Mouse (Mus musculus): ENCODE results near the gene Spta1. TPM values are rescaled to one million over a fixed set of nuclear protein-coding genes. Genes with fewer than 3 reads are reported as not detected.

Spta1 gene
- polyA plus RNA-seq, 1 experiment from 2014 or later, result 0.14 TPM

DNA sequence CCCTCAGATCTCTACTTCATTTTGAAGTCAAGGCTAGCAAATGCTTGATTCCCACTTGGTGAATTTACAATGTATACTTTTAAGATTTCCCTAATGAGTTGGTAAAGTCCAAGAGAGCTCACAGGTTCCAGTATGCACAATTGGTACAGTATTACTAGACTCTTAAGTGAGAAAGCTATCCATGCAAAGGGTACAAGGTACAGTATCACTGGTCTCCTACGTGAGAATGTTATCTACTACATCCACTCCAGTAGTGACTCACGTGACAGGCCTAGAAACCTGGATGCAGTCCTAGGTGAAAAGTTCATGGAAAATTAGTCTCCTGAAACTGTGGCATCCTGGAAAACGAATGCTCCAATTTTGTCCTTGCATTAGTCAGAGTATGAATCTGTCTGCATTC is 98.1 kb downstream of the Spta1 start:
- no peak overlapping the region for H3K27ac ChIP-seq (replicated peaks)
- no peak overlapping the region for H3K4me2 ChIP-seq
- no peaks in the 10 kb centered on the region for H3K4me1 ChIP-seq (replicated peaks)
- 90% methylated on average over 3 of the region's 3 CpGs for WGBS
- no peaks in the 10 kb centered on the region for H3K27me3 ChIP-seq
- ATAC-seq (ENCODE audit: low read depth), result no peak
- H3K9me3 ChIP-seq, result no peaks in the 10 kb centered on the region
- no peaks in the 10 kb centered on the region for H3K36me3 ChIP-seq
- H3K9ac ChIP-seq, result no peak overlapping the region
- H3K4me3 ChIP-seq, result no peak overlapping the region

Other genes starting within 250 kb of the Spta1 start
- gene Mndal, start 230.3 kb upstream of the Spta1 start, polyA plus RNA-seq (2015; fragmentation: Nextera tagmentation; extraction: Ambion mirVana), result 0.59 and 0.78 TPM in 2 replicates
- 0.21 and 0.85 TPM in 2 replicates for gene Ifi203, start 230.1 kb upstream of the Spta1 start, polyA plus RNA-seq (2015; fragmentation: Nextera tagmentation; extraction: Ambion mirVana)
- not detected in 2 replicates for gene Ifi202b, start 190.0 kb upstream of the Spta1 start, polyA plus RNA-seq (2015; fragmentation: Nextera tagmentation; extraction: Ambion mirVana)
- not detected in 2 replicates for gene Ifi205, start 141.0 kb upstream of the Spta1 start, polyA plus RNA-seq (2015; fragmentation: Nextera tagmentation; extraction: Ambion mirVana)
- not detected in 2 replicates for gene Olfr433, start 132.1 kb upstream of the Spta1 start, polyA plus RNA-seq (2015; fragmentation: Nextera tagmentation; extraction: Ambion mirVana)
- gene Olfr432, start 123.6 kb upstream of the Spta1 start, polyA plus RNA-seq (2015; fragmentation: Nextera tagmentation; extraction: Ambion mirVana), result not detected in 2 replicates
- not detected in 2 replicates for gene Olfr430, start 106.2 kb upstream of the Spta1 start, polyA plus RNA-seq (2015; fragmentation: Nextera tagmentation; extraction: Ambion mirVana)
- gene Olfr429, start 88.4 kb upstream of the Spta1 start, polyA plus RNA-seq (2015; fragmentation: Nextera tagmentation; extraction: Ambion mirVana), result not detected in 2 replicates
- not detected in 2 replicates for gene Olfr427, start 75.9 kb upstream of the Spta1 start, polyA plus RNA-seq (2015; fragmentation: Nextera tagmentation; extraction: Ambion mirVana)
- gene Olfr231, start 51.6 kb upstream of the Spta1 start, polyA plus RNA-seq (2015; fragmentation: Nextera tagmentation; extraction: Ambion mirVana), result not detected in 2 replicates
- gene Olfr424, start 41.3 kb upstream of the Spta1 start, polyA plus RNA-seq (2015; fragmentation: Nextera tagmentation; extraction: Ambion mirVana), result not detected in 2 replicates
- gene Olfr420, start 17.1 kb upstream of the Spta1 start, polyA plus RNA-seq (2015; fragmentation: Nextera tagmentation; extraction: Ambion mirVana), result not detected in 2 replicates
- gene Olfr419, start 79.3 kb downstream of the Spta1 start, polyA plus RNA-seq (2015; fragmentation: Nextera tagmentation; extraction: Ambion mirVana), result not detected in 2 replicates
- not detected in 2 replicates for gene Mptx1, start 157.7 kb downstream of the Spta1 start, polyA plus RNA-seq (2015; fragmentation: Nextera tagmentation; extraction: Ambion mirVana)
- not detected in 2 replicates for gene Olfr417, start 192.3 kb downstream of the Spta1 start, polyA plus RNA-seq (2015; fragmentation: Nextera tagmentation; extraction: Ambion mirVana)
- gene Olfr248, start 218.3 kb downstream of the Spta1 start, polyA plus RNA-seq (2015; fragmentation: Nextera tagmentation; extraction: Ambion mirVana), result not detected in 2 replicates